Mouse (Mus musculus) G1E (cell line): ENCODE results near the gene Il1r2. TPM values are rescaled to one million over a fixed set of nuclear protein-coding genes. Genes with fewer than 3 reads are reported as not detected.

Experiments
- ATAC-seq: 2 replicates; pipeline ENCODE4 v1.8.0; 2016; ENCODE audit warnings: mild to moderate bottlenecking; ENCODE audit not compliant: insufficient number of reproducible peaks, poor library complexity, low FRiP score, severe bottlenecking; ENCODE audit errors: extremely low read depth
- DNase-seq: peaks from one replicate; pipeline ENCODE4 v3.0.0; 2012; ENCODE audit warnings: low spot score
- H3K27me3 ChIP-seq: 2 replicates; pipeline ENCODE4 v1.6.1; 2012; ENCODE audit warnings: mild to moderate bottlenecking, low read length, inconsistent platforms; ENCODE audit not compliant: insufficient read depth
- H3K36me3 ChIP-seq: replicated peaks from 2 replicates; pipeline ENCODE3; 2012; ENCODE audit warnings: mild to moderate bottlenecking, inconsistent platforms
- H3K4me1 ChIP-seq: 2 replicates; pipeline ENCODE4 v1.6.1; 2012; ENCODE audit warnings: low read depth, low read length, inconsistent platforms, mixed read lengths; ENCODE audit not compliant: insufficient read depth
- H3K4me3 ChIP-seq: 2 replicates; pipeline ENCODE4 v1.5.1; 2012; ENCODE audit warnings: low read depth, mild to moderate bottlenecking, inconsistent platforms, low read length, moderate library complexity, mixed read lengths
- H3K9me3 ChIP-seq: replicated peaks from 2 replicates; pipeline ENCODE4 v1.6.1; 2012; ENCODE audit warnings: inconsistent platforms
- CTCF ChIP-seq: IDR thresholded peaks from 2 replicates; pipeline ENCODE4 v1.5.1; 2012; ENCODE audit warnings: low read depth, low read length, inconsistent platforms, mixed read lengths
- GATA1 ChIP-seq: IDR thresholded peaks from 2 replicates; pipeline ENCODE4 v1.6.1; 2012; ENCODE audit warnings: borderline replicate concordance, low read length, inconsistent platforms, mixed read lengths
- GATA2 ChIP-seq: IDR thresholded peaks from 2 replicates; pipeline ENCODE4 v1.6.1; 2012; ENCODE audit warnings: low read depth, low read length, inconsistent platforms, borderline replicate concordance
- POLR2AphosphoS5 ChIP-seq: IDR thresholded peaks from 2 replicates; pipeline ENCODE4 v1.6.1; 2012; ENCODE audit warnings: low read depth, low read length, inconsistent platforms; ENCODE audit not compliant: insufficient replicate concordance
- TAL1 ChIP-seq: conservative IDR thresholded peaks from 2 replicates; pipeline ENCODE4 v1.6.1; 2012; ENCODE audit warnings: low read depth, low read length, inconsistent platforms, mixed read lengths
- polyA plus RNA-seq: library from polyadenylated mRNA; stranded (reverse); fragments of >175 nt; gene quantifications from 2 replicates; pipeline ENCODE4 v1.2.3, GENCODE M21; 2012
- total RNA-seq, 2 experiments: library from RNA; stranded (forward) in 1 of 2; stranded (reverse) in 1 of 2; fragments of 200-1000 nt in 1 of 2; fragments of >200 nt in 1 of 2; fragmentation: Nextera tagmentation in 1 of 2; gene quantifications; 2 replicates each; pipeline ENCODE4 v1.2.3; 2014 to 2017

Gene Il1r2
- total and polyA plus RNA-seq, 3 experiments = 0.49 TPM; not detected in 2

DNA sequence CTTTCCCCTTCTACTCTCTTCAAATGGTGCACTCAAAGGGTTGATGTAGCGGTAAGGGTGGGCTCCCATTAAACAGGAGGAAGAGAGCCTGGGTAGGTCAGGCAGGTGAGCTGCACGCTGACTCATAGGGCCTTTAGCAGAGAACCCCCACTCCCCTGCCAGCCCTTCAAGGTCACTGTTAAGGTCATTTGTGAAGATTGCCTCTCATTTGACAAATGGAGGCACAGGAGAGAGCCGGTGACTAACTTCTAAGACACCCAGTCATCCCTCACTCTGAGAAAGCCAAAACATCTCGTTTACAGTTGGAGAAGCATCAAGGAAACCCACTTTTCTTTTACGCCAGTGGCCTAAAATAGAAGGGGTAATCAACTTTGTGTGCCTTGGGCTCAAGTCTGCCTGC lies 16.5 kb upstream of the Il1r2 start:
- ATAC-seq = no peak
- Histone ChIP-seq H3K36me3 (no peaks in the 10 kb centered on the region), H3K9me3 (no peaks in the 10 kb centered on the region), H3K4me3 (no peak overlapping the region), H3K4me1 (no peaks in the 10 kb centered on the region), H3K27me3 (peaks cover 5% of the 10 kb centered on the region)
- no peak for DNase-seq
- TF ChIP-seq CTCF (no peak), GATA2 (no peak)

DNA sequence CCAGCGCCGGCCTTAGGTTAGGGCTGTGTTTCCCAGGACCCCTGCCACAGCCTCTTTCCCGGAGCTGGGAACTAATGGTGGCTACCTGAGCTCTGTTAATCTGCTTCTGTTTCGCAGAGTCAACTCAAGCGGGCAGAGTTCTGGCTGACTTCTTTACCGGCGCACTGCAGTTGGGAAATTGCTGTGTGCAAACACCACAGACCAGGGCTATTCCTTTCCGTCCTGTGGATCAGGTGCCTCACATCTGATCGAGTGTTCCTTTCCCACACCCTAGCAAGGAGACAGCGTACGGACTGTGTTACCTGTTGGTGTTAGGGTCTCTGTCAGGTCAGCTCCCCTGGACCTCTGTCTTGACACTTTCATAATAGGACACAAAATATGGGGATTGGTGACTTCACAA lies 15.9 kb upstream of the Il1r2 start:
- Histone ChIP-seq H3K9me3 (no peaks in the 10 kb centered on the region), H3K4me1 (no peaks in the 10 kb centered on the region), H3K4me3 (no peak overlapping the region), H3K27me3 (peaks cover 5% of the 10 kb centered on the region), H3K36me3 (no peaks in the 10 kb centered on the region)
- DNase-seq (no peak), ATAC-seq (no peak)
- TF ChIP-seq POLR2AphosphoS5 = no peak
- no peak for TF ChIP-seq CTCF
- TF ChIP-seq GATA1 = no peak
- no peak for TF ChIP-seq GATA2
- TF ChIP-seq TAL1 = no peak

DNA sequence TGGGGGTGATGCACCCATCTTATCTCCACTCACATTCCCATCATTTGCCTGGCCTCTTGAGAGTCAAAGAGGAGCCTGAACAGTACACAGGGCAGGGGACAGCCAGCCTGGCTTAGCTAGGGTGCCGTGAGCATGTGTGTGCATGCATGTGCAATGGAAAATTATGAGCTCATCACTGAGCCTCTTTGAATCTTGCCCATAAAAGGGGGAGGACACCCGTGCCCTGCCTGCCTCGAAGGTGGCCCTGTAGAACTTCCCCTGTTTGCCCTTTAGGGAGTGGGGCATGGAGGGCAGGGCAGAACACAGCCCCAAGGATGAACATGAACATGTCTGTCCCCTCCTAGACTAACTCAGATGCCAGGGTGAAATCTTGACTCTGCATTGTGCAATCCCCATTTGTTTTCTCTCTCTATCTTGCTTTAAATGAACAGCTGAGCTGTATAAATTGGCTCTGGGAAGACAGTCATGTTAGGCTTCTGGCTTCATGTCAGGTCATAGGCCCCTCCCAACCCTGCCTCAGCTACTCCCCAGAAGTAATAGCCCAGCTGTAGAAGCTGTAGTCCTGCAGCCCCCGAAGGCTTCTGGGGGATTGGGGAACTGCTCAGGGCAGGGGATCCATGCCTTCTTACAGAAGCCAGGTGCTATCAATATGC lies 14.6 kb upstream of the Il1r2 start:
- ATAC-seq (no peak), DNase-seq (no peak)
- H3K36me3 ChIP-seq = no peaks in the 10 kb centered on the region
- no peaks in the 10 kb centered on the region for H3K9me3 ChIP-seq
- peaks cover 5% of the 10 kb centered on the region for H3K27me3 ChIP-seq
- TF ChIP-seq GATA2 = no peak
- TF ChIP-seq CTCF = no peak
- TF ChIP-seq TAL1 = no peak
- TF ChIP-seq POLR2AphosphoS5 = no peak
- no peak for TF ChIP-seq GATA1
- no peaks in the 10 kb centered on the region for H3K4me1 ChIP-seq
- no peak overlapping the region for H3K4me3 ChIP-seq

DNA sequence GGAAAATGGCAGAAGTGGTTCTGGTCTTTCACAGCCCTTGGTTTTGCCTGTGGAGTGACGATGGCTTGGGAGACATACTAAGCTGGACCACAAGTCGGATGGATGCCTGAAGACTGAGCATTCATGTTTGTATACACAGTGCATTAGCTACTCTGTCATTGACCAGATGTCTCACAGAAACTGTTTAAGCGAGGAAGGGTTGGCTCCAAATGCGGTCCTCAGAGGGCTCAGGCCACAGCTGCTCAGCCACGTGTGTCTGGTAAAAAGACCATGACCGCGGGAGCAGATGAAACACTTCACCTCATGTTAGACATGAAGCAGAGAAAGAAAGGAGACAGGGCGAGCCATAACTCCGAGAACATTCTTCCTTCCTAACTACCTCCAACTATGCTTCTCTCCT lies 12.5 kb upstream of the Il1r2 start:
- H3K4me3 ChIP-seq = no peak overlapping the region
- H3K4me1 ChIP-seq = no peaks in the 10 kb centered on the region
- H3K27me3 ChIP-seq = peaks cover under 1% of the 10 kb centered on the region
- no peak for ATAC-seq
- no peaks in the 10 kb centered on the region for H3K36me3 ChIP-seq
- TF ChIP-seq GATA2 = no peak
- TF ChIP-seq CTCF = no peak
- no peak for TF ChIP-seq POLR2AphosphoS5
- TF ChIP-seq TAL1 = no peak
- no peak for TF ChIP-seq GATA1
- DNase-seq = no peak
- H3K9me3 ChIP-seq = no peaks in the 10 kb centered on the region

DNA sequence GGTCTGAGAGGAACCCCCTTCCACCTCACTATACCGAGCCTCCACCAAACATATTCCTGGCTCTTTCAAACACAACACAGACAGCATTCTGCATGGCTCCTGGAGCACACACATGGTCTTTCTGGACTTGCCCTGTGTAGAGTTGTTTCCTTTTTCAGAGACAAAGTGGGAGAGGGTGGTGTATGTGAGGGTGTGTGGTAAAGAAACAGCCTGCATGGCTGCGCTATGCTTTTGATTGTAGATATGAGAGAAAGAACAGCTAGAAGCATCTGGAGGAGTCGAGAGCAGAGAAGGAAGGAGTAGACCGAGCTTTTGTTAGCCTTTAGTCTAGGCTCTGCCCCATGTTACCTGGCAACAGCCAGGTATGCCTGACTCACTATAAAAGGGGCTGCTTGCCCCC lies 10.5 kb upstream of the Il1r2 start:
- DNase-seq = no peak
- ATAC-seq = no peak
- TF ChIP-seq GATA1 (no peak), TAL1 (no peak), GATA2 (no peak), CTCF (no peak), POLR2AphosphoS5 (no peak)
- H3K4me3 ChIP-seq = no peak overlapping the region
- no peaks in the 10 kb centered on the region; the same call in 1 of the 2 replicates for H3K27me3 ChIP-seq
- H3K9me3 ChIP-seq = no peaks in the 10 kb centered on the region
- no peaks in the 10 kb centered on the region for H3K36me3 ChIP-seq
- no peaks in the 10 kb centered on the region for H3K4me1 ChIP-seq

DNA sequence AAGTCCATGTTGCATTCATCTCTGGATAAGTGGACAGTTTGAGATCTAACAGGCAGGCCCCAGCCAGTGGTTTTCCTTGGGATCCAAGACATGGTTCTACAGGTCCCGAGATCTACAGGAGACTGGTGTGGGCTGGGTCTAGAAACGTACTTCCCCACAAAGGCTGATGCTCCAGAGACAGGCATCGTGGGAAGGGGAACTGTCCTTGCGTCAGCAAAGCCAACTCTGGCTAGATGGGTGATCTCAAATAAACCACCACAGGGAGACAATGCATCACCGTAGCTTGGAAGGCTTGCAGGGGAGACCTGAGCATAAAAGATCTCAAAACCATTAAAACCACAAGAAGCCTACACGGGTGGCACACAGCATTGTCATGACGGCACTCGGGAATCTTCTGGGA lies 9.4 kb upstream of the Il1r2 start:
- H3K4me1 ChIP-seq = no peaks in the 10 kb centered on the region
- no peak overlapping the region for H3K4me3 ChIP-seq
- DNase-seq (no peak), ATAC-seq (no peak)
- TF ChIP-seq POLR2AphosphoS5 (no peak), TAL1 (no peak), GATA1 (no peak), CTCF (no peak), GATA2 (no peak)
- H3K27me3 ChIP-seq = no peaks in the 10 kb centered on the region; the same call in 1 of the 2 replicates
- H3K36me3 ChIP-seq = no peaks in the 10 kb centered on the region
- H3K9me3 ChIP-seq = no peaks in the 10 kb centered on the region

DNA sequence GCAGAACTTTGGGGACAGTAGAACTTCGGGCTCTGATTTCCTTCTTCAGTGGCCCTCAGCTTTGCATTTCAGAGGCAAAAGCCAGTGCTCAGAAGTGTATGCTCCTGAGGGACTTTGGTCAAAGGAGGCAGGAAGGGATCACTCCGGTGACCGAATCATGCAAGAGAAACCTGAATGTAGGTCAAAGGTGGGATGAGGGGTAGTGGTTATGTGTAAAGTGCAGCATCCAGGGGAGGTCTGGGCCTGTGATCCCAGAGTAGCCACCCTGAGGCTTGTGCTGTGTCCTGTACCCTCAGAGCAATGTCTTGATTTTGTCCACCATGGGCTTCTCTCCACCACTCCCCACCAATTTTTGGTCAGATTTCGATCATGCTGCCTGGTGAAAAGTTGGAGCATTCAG lies 1.3 kb upstream of the Il1r2 start:
- Histone ChIP-seq H3K9me3 (no peaks in the 10 kb centered on the region), H3K36me3 (no peaks in the 10 kb centered on the region), H3K27me3 (peaks cover 4% of the 10 kb centered on the region; the same call in 1 of the 2 replicates), H3K4me1 (no peaks in the 10 kb centered on the region), H3K4me3 (no peak overlapping the region)
- no peak for ATAC-seq
- no peak for DNase-seq
- TF ChIP-seq CTCF (no peak), TAL1 (no peak), POLR2AphosphoS5 (no peak), GATA1 (no peak), GATA2 (no peak)
